Mouse (Mus musculus) mouse trophoblast stem cell (cell line): ENCODE data around the gene P2rx3.

ENCODE experiments used
- in situ Hi-C, 2 experiments: fragments of 300-500 bp; cut with MseI, MboI; formaldehyde crosslinking; loops; 2 replicates in 1 of 2; 3 replicates in 1 of 2; pipeline ENCODE4 v1.15.1; 2025

Gene P2rx3

GRCm38 (mm10) chr2:84987930-84988329 is 49.3 kb downstream of the P2rx3 start, which contains the start of gene Prg3:
TSS of gene Prg3 (plus strand) at chr2:84988215.
- in situ Hi-C loops, result no loop called here

DNA sequence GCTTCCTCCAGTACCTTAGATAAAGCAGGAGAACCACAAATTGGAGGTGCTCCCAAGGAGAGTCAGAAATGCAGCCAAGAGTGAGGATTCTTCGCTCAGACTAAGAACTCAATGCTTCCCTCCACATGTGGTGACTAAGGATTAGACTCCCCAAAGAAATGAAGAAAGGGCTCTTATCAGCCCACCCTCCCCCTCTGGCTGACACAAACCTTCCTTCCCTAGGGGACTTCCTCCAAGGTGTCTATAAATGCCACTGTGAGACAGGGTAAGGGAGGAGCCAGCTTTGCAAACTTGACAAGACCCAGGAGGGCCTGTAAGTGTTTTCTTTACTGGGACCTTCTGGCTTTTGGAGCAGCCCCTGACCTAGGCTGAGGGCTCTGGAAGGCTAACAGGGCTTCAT is 57.1 kb downstream of the P2rx3 start, which contains the start of gene Prg2:
Prg2 (plus strand) TSS at position 274 of the 400 bp plus-strand sequence.
- in situ Hi-C loops, result no loop called here

- in situ Hi-C loops, result no loop called here
These were observed 61.7 kb downstream of the P2rx3 start for GRCm38 (mm10) chr2:84975580-84975979.

- in situ Hi-C loops, result no loop called here
These were observed 69.8 kb downstream of the P2rx3 start for GRCm38 (mm10) chr2:84967318-84967991.

GRCm38 (mm10) chr2:84964111-84964801 is 73.0 kb downstream of the P2rx3 start:
- in situ Hi-C loops, result loop anchor here in 1 of 2 experiments (5.0 kb wide), 1 partner anchor 43 kb away; no protein-coding TSS in a partner anchor

DNA sequence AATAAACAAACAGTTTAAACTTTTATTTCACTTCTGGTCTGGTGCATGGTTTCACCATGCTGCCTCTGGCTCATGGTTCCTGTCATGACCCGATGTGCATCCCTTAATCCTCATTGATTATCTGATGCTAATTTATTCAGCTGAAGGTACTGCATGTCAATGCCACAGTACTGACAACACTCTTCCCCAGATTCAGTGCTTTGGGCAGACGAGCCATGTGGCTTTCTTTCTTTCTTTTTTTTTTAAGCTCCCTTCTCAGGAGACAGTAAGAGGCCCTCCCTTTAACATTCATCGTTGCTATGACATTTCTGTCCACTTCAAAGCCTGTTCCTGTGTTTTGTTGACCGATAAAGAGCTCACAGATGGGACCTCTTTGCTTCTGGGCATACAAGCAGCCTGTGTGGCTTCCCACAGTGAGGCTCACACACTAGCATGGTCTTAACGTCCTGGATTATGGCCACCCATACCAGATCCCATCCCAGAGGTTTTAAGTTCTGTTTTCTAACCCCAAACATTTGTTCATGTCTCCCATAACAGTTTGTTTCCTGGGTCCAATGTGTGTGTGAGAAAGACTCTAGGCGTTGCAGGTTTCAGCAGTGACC is 74.3 kb downstream of the P2rx3 start:
- in situ Hi-C loops, result loop anchor here in 1 of 2 experiments (5.0 kb wide), 1 partner anchor 44 kb away; no protein-coding TSS in a partner anchor

GRCm38 (mm10) chr2:84961901-84962300 is 75.4 kb downstream of the P2rx3 start:
- in situ Hi-C loops, result loop anchor here in 1 of 2 experiments (5.0 kb wide), 1 partner anchor 45 kb away; no protein-coding TSS in a partner anchor

DNA sequence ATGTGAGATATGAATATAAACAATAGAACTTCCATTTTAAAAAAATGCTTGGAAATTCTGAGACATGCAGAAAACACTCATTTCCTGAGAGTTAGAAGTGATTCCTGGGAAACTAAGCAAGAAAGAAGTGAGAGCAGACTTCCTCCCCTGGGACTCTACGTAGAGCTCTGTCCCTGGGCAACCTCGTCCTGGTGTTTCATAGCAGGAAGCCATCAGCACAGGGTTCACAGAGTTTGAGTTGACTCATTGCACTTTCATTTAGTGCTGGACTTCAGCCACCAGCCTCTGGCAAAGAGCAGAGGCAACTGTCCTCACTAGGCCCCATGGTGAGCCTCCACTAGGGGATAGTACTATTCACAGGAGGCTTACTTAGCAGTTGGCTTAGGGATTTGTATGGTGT is 76.0 kb downstream of the P2rx3 start:
- in situ Hi-C loops, result loop anchor here in 1 of 2 experiments (5.0 kb wide), 1 partner anchor 46 kb away; no protein-coding TSS in a partner anchor

- in situ Hi-C loops, result no loop called here
These were observed 78.5 kb downstream of the P2rx3 start for GRCm38 (mm10) chr2:84958588-84959264.

GRCm38 (mm10) chr2:84956274-84956673 is 81.0 kb downstream of the P2rx3 start:
- in situ Hi-C loops, result no loop called here

DNA sequence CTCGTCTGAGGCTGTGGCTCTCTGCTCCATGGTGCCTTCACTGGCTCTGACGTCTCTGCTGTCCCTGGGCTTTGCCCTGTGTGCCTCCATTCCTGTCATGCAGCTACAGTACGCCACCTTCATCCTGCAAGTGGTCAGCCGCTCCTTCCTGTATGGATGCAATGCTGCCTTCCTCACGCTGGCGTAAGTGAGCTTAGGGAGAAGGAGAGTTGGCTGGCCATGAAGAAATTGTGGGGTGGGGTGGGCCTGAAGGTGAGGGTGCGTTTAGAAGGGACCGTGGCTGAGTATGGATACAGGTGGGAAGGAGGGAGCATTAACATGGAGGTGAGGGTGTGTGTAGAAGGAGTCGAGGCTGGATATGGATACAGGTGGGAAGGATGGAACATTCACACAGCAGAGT is 81.8 kb downstream of the P2rx3 start:
- in situ Hi-C loops, result no loop called here

DNA sequence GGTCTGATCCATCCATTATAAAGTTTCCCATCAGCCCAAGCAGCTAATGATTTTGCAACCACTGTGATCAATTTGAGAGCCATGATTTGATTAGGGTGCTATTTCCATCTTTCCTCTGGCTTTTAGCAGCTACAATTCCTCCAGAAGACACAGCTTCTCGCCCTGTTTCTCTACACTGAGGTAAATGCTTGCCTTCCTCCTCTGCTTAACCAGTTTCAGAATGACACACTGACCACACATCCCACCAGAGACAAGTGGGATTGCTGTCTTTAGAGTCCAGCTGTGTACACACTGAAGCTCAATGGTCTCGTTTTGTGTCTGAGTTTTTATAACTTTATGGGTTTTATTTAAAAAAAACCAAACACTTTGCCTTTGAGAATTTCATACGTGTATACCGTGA is 84.6 kb downstream of the P2rx3 start:
- in situ Hi-C loops, result no loop called here

- in situ Hi-C loops, result no loop called here
These were observed 85.0 kb downstream of the P2rx3 start for GRCm38 (mm10) chr2:84952251-84952650.

- in situ Hi-C loops, result no loop called here
These were observed 86.2 kb downstream of the P2rx3 start for GRCm38 (mm10) chr2:84951027-84951426.

- in situ Hi-C loops, result no loop called here
These were observed 88.5 kb downstream of the P2rx3 start for GRCm38 (mm10) chr2:84948721-84949120.
